Mouse (Mus musculus): ENCODE data around the gene Sugp1.

DNA sequence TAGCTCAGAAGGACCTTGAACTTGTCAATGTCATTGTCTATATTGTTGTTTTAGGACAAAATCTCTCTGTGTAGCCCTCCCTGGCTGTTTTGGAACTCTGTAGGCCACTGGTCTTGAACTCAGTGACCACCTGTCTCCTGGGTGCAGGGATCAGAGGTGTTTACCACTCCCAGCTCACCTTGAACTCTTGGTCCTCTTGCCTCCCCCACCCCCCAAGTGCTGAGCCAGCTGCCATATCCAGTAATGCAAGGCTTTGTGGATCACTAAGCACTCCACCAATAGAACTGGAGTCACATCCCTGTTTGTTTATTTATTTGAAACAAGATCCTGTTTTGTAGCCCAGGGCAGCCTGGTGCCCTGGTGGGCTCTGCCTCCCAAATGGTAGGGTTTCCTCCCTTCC lies 38.3 kb upstream of the Sugp1 start:
- no peak for TF ChIP-seq POLR2A (IDR thresholded peaks at IDR 0.05; ENCODE audit: control insufficient read depth, low read depth, low read length)
- no peak for TF ChIP-seq CTCF (IDR thresholded peaks at IDR 0.05; ENCODE audit: control insufficient read depth, insufficient read depth, insufficient replicate concordance, low read depth, low read length)
